Mouse (Mus musculus): ENCODE data around the gene Chpf.

Gene Chpf

GRCm38 (mm10) chr1:75440661-75441060 lies 38.4 kb downstream of the Chpf start:
- DNase-seq = no peak

GRCm38 (mm10) chr1:75438782-75439181 lies 40.3 kb downstream of the Chpf start:
- no peak for DNase-seq

GRCm38 (mm10) chr1:75435475-75436328 lies 43.4 kb downstream of the Chpf start, which contains the start of gene Gmppa:
Gene Gmppa (plus strand): TSS chr1:75435930.
- peak; percentile 92 for DNase-seq

- peak; percentile 77 for DNase-seq
Measured at GRCm38 (mm10) chr1:75425796-75426471, 53.2 kb downstream of the Chpf start.

Measured in embryo, embryonic 11 days (tissue).